Mouse (Mus musculus) MEL (cell line): ENCODE results near the gene Gpr33. TPM values are rescaled to one million over a fixed set of nuclear protein-coding genes. Genes with fewer than 3 reads are reported as not detected.

Experiments
- DNase-seq: peaks from one replicate; pipeline ENCODE4 v3.0.0; 2011; ENCODE audit warnings: low read depth, low spot score
- H3K27ac ChIP-seq: 2 replicates; pipeline ENCODE4 v1.5.1; 2012; ENCODE audit warnings: low read depth, mild to moderate bottlenecking, control low read depth, low read length, moderate library complexity; ENCODE audit not compliant: control insufficient read depth
- H3K27me3 ChIP-seq, 2 experiments: fragments of 150-350 bp in 1 of 2; sonication (generic) in 1 of 2; 2 replicates each; pipeline ENCODE4 v1.6.1; 2012; ENCODE audit warnings: low read length in 2 of 2, mild to moderate bottlenecking in 2 of 2, improper control_type of control experiment in 1 of 2, moderate library complexity in 1 of 2; ENCODE audit not compliant: insufficient read depth in 2 of 2, control insufficient read depth in 1 of 2
- H3K36me3 ChIP-seq, 2 experiments: 2 replicates each; pipeline ENCODE4 v1.6.1; 2012 to 2014; ENCODE audit warnings: low read length in 2 of 2, improper control_type of control experiment in 1 of 2, inconsistent platforms in 1 of 2, mild to moderate bottlenecking in 1 of 2; ENCODE audit not compliant: insufficient read depth in 2 of 2, control insufficient read depth in 1 of 2
- H3K4me1 ChIP-seq, 2 experiments: fragments of 150-350 bp in 1 of 2; sonication (generic) in 1 of 2; 2 replicates each; pipeline ENCODE4 v1.6.1; 2012; ENCODE audit warnings: low read length in 2 of 2, improper control_type of control experiment in 1 of 2, mild to moderate bottlenecking in 1 of 2; ENCODE audit not compliant: insufficient read depth in 2 of 2, control insufficient read depth in 1 of 2
- H3K4me3 ChIP-seq, 2 experiments: fragments of 150-350 bp in 1 of 2; sonication (generic) in 1 of 2; 2 replicates each; pipeline ENCODE4 v1.5.1; 2012; ENCODE audit warnings: low read depth in 2 of 2, low read length in 2 of 2, mild to moderate bottlenecking in 2 of 2, moderate library complexity in 2 of 2, control low read depth in 1 of 2, improper control_type of control experiment in 1 of 2; ENCODE audit not compliant: control insufficient read depth in 1 of 2, insufficient read depth in 1 of 2
- H3K79me2 ChIP-seq: 2 replicates; pipeline ENCODE4 v1.6.1; 2012; ENCODE audit warnings: mild to moderate bottlenecking, low read length, moderate library complexity; ENCODE audit not compliant: control insufficient read depth, poor library complexity, insufficient read depth
- H3K9ac ChIP-seq: 2 replicates; pipeline ENCODE4 v1.6.1; 2012; ENCODE audit warnings: low read depth, mild to moderate bottlenecking, control low read depth, low read length, moderate library complexity; ENCODE audit not compliant: control insufficient read depth, poor library complexity, severe bottlenecking
- H3K9me3 ChIP-seq: fragments of 150-350 bp; sonication (generic); replicated peaks from 2 replicates; pipeline ENCODE4 v1.6.1; 2012; ENCODE audit warnings: mild to moderate bottlenecking, low read length, improper control_type of control experiment, moderate library complexity; ENCODE audit not compliant: insufficient read depth
- BHLHE40 ChIP-seq: IDR thresholded peaks from 2 replicates; pipeline ENCODE4 v1.6.1; 2012; ENCODE audit warnings: low read depth, mild to moderate bottlenecking, inconsistent platforms, low read length, improper control_type of control experiment, borderline replicate concordance
- CHD1 ChIP-seq: IDR thresholded peaks from 2 replicates; pipeline ENCODE4 v1.6.1; 2012; ENCODE audit warnings: low read depth, mild to moderate bottlenecking, inconsistent platforms, low read length, improper control_type of control experiment
- E2F4 ChIP-seq: IDR thresholded peaks from 2 replicates; pipeline ENCODE4 v1.6.1; 2011; ENCODE audit warnings: low read depth, low read length, improper control_type of control experiment, borderline replicate concordance
- EP300 ChIP-seq, 2 experiments: IDR thresholded peaks; 2 replicates each; pipeline ENCODE4 v1.6.1; 2011; ENCODE audit warnings: improper control_type of control experiment in 2 of 2, low read length in 2 of 2, low read depth in 1 of 2, mild to moderate bottlenecking in 1 of 2
- ETS1 ChIP-seq: IDR thresholded peaks from 2 replicates; pipeline ENCODE4 v1.6.1; 2012; ENCODE audit warnings: low read depth, mild to moderate bottlenecking, inconsistent platforms, low read length, improper control_type of control experiment, moderate library complexity
- GABPA ChIP-seq: IDR thresholded peaks from 2 replicates; pipeline ENCODE4 v1.6.1; 2012; ENCODE audit warnings: low read depth, mild to moderate bottlenecking, inconsistent platforms, low read length, improper control_type of control experiment, moderate library complexity
- GATA1 ChIP-seq: IDR thresholded peaks from 2 replicates; pipeline ENCODE4 v1.6.1; 2011; ENCODE audit warnings: low read depth, low read length, improper control_type of control experiment
- MAFK ChIP-seq: IDR thresholded peaks from 2 replicates; pipeline ENCODE4 v1.6.1; 2011; ENCODE audit warnings: low read depth, mild to moderate bottlenecking, low read length, improper control_type of control experiment, borderline replicate concordance
- MAZ ChIP-seq: IDR thresholded peaks from 2 replicates; pipeline ENCODE4 v1.6.1; 2012; ENCODE audit warnings: low read depth, mild to moderate bottlenecking, inconsistent platforms, low read length, improper control_type of control experiment
- MXI1 ChIP-seq: IDR thresholded peaks from 2 replicates; pipeline ENCODE4 v1.6.1; 2011; ENCODE audit warnings: mild to moderate bottlenecking, low read depth, low read length, improper control_type of control experiment
- NELFE ChIP-seq: IDR thresholded peaks from 2 replicates; pipeline ENCODE4 v1.6.1; 2011; ENCODE audit warnings: low read depth, low read length, improper control_type of control experiment
- NRF1 ChIP-seq: IDR thresholded peaks from 2 replicates; pipeline ENCODE4 v1.6.1; 2014; ENCODE audit warnings: low read depth, mild to moderate bottlenecking, inconsistent platforms, low read length, improper control_type of control experiment, moderate library complexity; ENCODE audit not compliant: poor library complexity, insufficient read depth, severe bottlenecking
- POLR2A ChIP-seq, 2 experiments: IDR thresholded peaks; 2 replicates each; pipeline ENCODE4 v1.6.1; 2011 to 2012; ENCODE audit warnings: low read length in 2 of 2, mild to moderate bottlenecking in 2 of 2, control low read depth in 1 of 2, improper control_type of control experiment in 1 of 2, low read depth in 1 of 2, moderate library complexity in 1 of 2; ENCODE audit not compliant: control insufficient read depth in 1 of 2, insufficient read depth in 1 of 2, poor library complexity in 1 of 2
- RAD21 ChIP-seq: IDR thresholded peaks from 2 replicates; pipeline ENCODE4 v1.6.1; 2011; ENCODE audit warnings: mild to moderate bottlenecking, low read depth, low read length, improper control_type of control experiment
- RCOR1 ChIP-seq: IDR thresholded peaks from 2 replicates; pipeline ENCODE4 v1.6.1; 2012; ENCODE audit warnings: low read depth, mild to moderate bottlenecking, inconsistent platforms, low read length, improper control_type of control experiment
- SMC3 ChIP-seq: IDR thresholded peaks from 2 replicates; pipeline ENCODE4 v1.6.1; 2011; ENCODE audit warnings: low read depth, low read length, improper control_type of control experiment
- TAL1 ChIP-seq: IDR thresholded peaks from 2 replicates; pipeline ENCODE4 v1.6.1; 2012; ENCODE audit warnings: mild to moderate bottlenecking, inconsistent platforms, low read length, moderate library complexity, mixed read lengths
- TBP ChIP-seq: IDR thresholded peaks from 2 replicates; pipeline ENCODE4 v1.8.0; 2011; ENCODE audit warnings: low read depth, low read length, improper control_type of control experiment
- TCF12 ChIP-seq: IDR thresholded peaks from 2 replicates; pipeline ENCODE4 v1.6.1; 2014; ENCODE audit warnings: low read depth, mild to moderate bottlenecking, inconsistent platforms, low read length, improper control_type of control experiment, moderate library complexity
- ZC3H11A ChIP-seq: IDR thresholded peaks from 2 replicates; pipeline ENCODE4 v1.6.1; 2012; ENCODE audit warnings: low read depth, mild to moderate bottlenecking, inconsistent platforms, low read length, improper control_type of control experiment
- ZMIZ1 ChIP-seq: IDR thresholded peaks from 2 replicates; pipeline ENCODE4 v1.6.1; 2012; ENCODE audit warnings: low read depth, mild to moderate bottlenecking, inconsistent platforms, low read length, improper control_type of control experiment, moderate library complexity
- ZNF384 ChIP-seq: IDR thresholded peaks from 2 replicates; pipeline ENCODE4 v1.6.1; 2012; ENCODE audit warnings: low read depth, mild to moderate bottlenecking, inconsistent platforms, low read length, improper control_type of control experiment
- polyA plus RNA-seq, 2 experiments: library from polyadenylated mRNA; stranded (reverse) in 1 of 2; unstranded in 1 of 2; fragments of >175 nt in 1 of 2; fragments of >200 nt in 1 of 2; gene quantifications; 2 replicates each; pipeline versions ENCODE4 v1.2.1 to v1.2.4; 2012; ENCODE audit warnings: low replicate concordance in 2 of 2, low read depth in 1 of 2; ENCODE audit not compliant: insufficient read length in 2 of 2, insufficient read depth in 1 of 2, missing spikeins in 1 of 2
- total RNA-seq: library from RNA; depleted of rRNA; stranded (reverse); fragments of 300-350 nt; gene quantifications from 2 replicates; pipeline ENCODE4 v1.2.3, GENCODE M21; 2012; rRNA removed

The Gpr33 gene
- total RNA-seq (not detected in 2 replicates), polyA plus RNA-seq (not detected)

GRCm38 (mm10) chr12:52027963-52028362 lies at the start of gene Gpr33:
TSS of gene Gpr33 (minus strand) at chr12:52028063.
- H3K79me2 ChIP-seq = no peaks in the 10 kb centered on the region
- TF ChIP-seq SMC3 (no peak), RCOR1 (no peak), ZC3H11A (no peak), NRF1 (no peak), RAD21 (no peak), GATA1 (no peak), MXI1 (no peak), ETS1 (no peak), BHLHE40 (no peak), TCF12 (no peak), MAFK (no peak), MAZ (no peak), GABPA (no peak), POLR2A (IDR thresholded peaks at IDR 0.05; ENCODE audit: control insufficient read depth in 1 of 2, insufficient read depth in 1 of 2, low read depth in 1 of 2, low read length in 2 of 2, poor library complexity in 1 of 2) (no peak), NELFE (no peak), E2F4 (no peak), CHD1 (no peak), TBP (no peak)
- DNase-seq = no peak
- H3K9me3 ChIP-seq = no peaks in the 10 kb centered on the region
- H3K27ac ChIP-seq = no peak within 1 kb of the TSS
- no peak within 1 kb of the TSS for H3K9ac ChIP-seq
- H3K36me3 ChIP-seq = no peaks in the 10 kb centered on the region
- H3K4me1 ChIP-seq = no peaks in the 10 kb centered on the region
- peaks cover 0 to 3% of the 10 kb centered on the region in 2 experiments for H3K27me3 ChIP-seq
- H3K4me3 ChIP-seq = no peak within 1 kb of the TSS

GRCm38 (mm10) chr12:52049324-52049723 lies 21.5 kb upstream of the Gpr33 start:
- Histone ChIP-seq H3K4me3 (no peak overlapping the region), H3K27ac (no peak overlapping the region)
- peak; percentile 68 for DNase-seq

More at GRCm38 (mm10) chr12:52049324-52049723, 21.5 kb upstream of the Gpr33 start:
- Histone ChIP-seq H3K27me3 (no peaks in the 10 kb centered on the region), H3K9me3 (no peaks in the 10 kb centered on the region), H3K36me3 (peaks cover 0 to 7% of the 10 kb centered on the region in 2 experiments; a peak in 1 of 4 replicates), H3K9ac (no peak overlapping the region), H3K4me1 (peaks cover 0 to 11% of the 10 kb centered on the region in 2 experiments; a peak in 1 of 4 replicates), H3K79me2 (no peaks in the 10 kb centered on the region)
- TF ChIP-seq ETS1 = peak; percentile 54
- no peak for TF ChIP-seq ZMIZ1
- peak; percentile 57 for TF ChIP-seq TAL1
- TF ChIP-seq ZNF384 = no peak
- TF ChIP-seq GATA1 = no peak
- TF ChIP-seq MAFK = no peak
- TF ChIP-seq RCOR1 = peak; percentile 84
- TF ChIP-seq EP300 (IDR thresholded peaks at IDR 0.05; ENCODE audit: low read depth in 1 of 2, low read length in 2 of 2) = peak in 1 of 2 experiments; percentile 38; a peak in 1 of 4 replicates
